Comparison of ENCODE assay signal across 8 mouse cellular contexts in the genomic region with DNA sequence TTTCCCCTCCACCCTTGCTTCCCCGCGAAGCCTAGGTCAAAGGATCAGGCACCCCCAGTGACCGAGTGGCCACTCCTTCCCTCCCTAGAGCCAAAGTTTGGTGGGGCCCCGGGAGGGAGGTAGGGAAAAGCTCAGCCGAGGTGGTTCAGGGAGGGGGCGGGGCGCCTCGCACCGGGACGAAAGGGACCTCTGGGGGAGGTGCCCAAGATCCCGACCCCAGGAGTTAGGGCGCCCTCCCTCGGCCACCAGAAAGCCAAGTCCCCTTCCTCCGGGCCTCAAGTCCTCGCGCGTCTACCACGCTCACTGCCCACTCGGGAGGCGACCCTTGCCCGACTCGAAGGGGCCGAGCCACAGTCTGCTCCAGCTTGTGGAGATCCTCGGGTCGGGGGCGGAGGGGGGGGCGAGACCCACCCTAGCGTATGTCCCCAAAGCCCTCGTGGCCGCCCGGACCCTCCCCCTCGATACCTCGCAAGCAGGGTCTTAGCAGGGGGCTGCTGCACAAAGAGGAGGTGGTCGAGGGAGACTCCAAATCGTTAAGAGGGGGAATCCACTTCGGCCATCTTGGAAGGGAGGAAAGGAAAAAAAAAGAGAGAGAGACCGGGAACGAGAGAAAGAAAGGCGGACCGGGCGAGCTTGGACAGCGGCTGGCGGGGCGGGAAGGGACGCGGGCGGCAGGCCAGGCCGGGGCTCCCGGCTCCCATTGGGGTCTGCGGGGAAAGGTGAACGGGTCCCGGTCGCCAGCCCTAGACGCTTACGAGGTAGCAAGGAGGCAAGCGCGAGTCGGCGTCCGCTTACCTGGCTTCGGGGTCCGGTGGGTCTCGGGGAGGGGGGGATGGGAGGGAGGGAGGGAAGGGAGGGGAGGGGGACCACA. TPM values are rescaled to one million over a fixed set of nuclear protein-coding genes. Genes with fewer than 3 reads are reported as not detected.
A peak's percentile ranks its signal among the peaks of the same experiment; 100 is the strongest.
DNase-seq lines count a peak whose midpoint lies in the region; ATAC-seq lines count a peak whose summit lies in the region.

No protein-coding gene starts in this region.

- ATAC-seq in megakaryocyte-erythroid progenitor cell, adult 5-6 weeks (replicated peaks; ENCODE audit: low FRiP score, low TSS enrichment, poor library complexity, severe bottlenecking): no peak

- DNase-seq in 3T3-L1 (ENCODE audit: low read depth, low spot score): peak; percentile 81
- DNase-seq in Muller cell, postnatal 12 days (ENCODE audit: inconsistent ontology term): peak; percentile 85
- DNase-seq in cerebellum, postnatal 36 days: peak; percentile 59 to 74
- DNase-seq in heart, adult 11 months: peak; percentile 98
- DNase-seq in kidney, adult 11 months: peak; percentile 70
- DNase-seq in lung, adult 18-20 months: peak; percentile 79 to 85
- peak; percentile 74 for DNase-seq in ovary, postnatal 14 days (ENCODE audit: low spot score)

RNA-seq across cellular contexts. Expression of gene Pcgf2, which starts 1.3 kb away (rescaled TPM):
- 6.8 and 19.0 TPM in 2 replicates for total RNA-seq in megakaryocyte-erythroid progenitor cell, adult 5-6 weeks (2014; fragmentation: Nextera tagmentation)
- total RNA-seq in megakaryocyte-erythroid progenitor cell, adult 5-6 weeks (2017): 0.23 and 0.28 TPM in 2 replicates

RNA-seq across cellular contexts. Expression of gene Psmb3, which starts 4.2 kb away (rescaled TPM):
- total RNA-seq in megakaryocyte-erythroid progenitor cell, adult 5-6 weeks (2014; fragmentation: Nextera tagmentation): 226 and 360 TPM in 2 replicates
- 171 and 175 TPM in 2 replicates for total RNA-seq in megakaryocyte-erythroid progenitor cell, adult 5-6 weeks (2017)

RNA-seq across cellular contexts. Expression of gene Cisd3, which starts 13.3 kb away (rescaled TPM):
- total RNA-seq in megakaryocyte-erythroid progenitor cell, adult 5-6 weeks (2014; fragmentation: Nextera tagmentation): 10.1 TPM in 1 of 2 replicates, not detected in the other
- 15.9 TPM in 1 of 2 replicates, not detected in the other for total RNA-seq in megakaryocyte-erythroid progenitor cell, adult 5-6 weeks (2017)

RNA-seq across cellular contexts. Expression of gene Mllt6, which starts 35.8 kb away (rescaled TPM):
- 5.4 and 6.1 TPM in 2 replicates for total RNA-seq in megakaryocyte-erythroid progenitor cell, adult 5-6 weeks (2014; fragmentation: Nextera tagmentation)
- total RNA-seq in megakaryocyte-erythroid progenitor cell, adult 5-6 weeks (2017): 4.8 and 5.4 TPM in 2 replicates

RNA-seq across cellular contexts. Expression of gene Pip4k2b, which starts 45.5 kb away (rescaled TPM):
- total RNA-seq in megakaryocyte-erythroid progenitor cell, adult 5-6 weeks (2014; fragmentation: Nextera tagmentation): 26.4 and 28.6 TPM in 2 replicates
- 24.3 and 26.6 TPM in 2 replicates for total RNA-seq in megakaryocyte-erythroid progenitor cell, adult 5-6 weeks (2017)
